Mouse (Mus musculus) forebrain, embryonic 16.5 days (tissue): ENCODE data around the gene Ube2a. TPM values are rescaled to one million over a fixed set of nuclear protein-coding genes. Genes with fewer than 3 reads are reported as not detected.

ENCODE experiments used
- ATAC-seq: fragments of 200-750 bp; cut with Nextera tagmentation; 2 replicates; pipeline ENCODE4 v1.8.0; 2017; ENCODE audit warnings: mild to moderate bottlenecking, moderate library complexity
- H3K27ac ChIP-seq: fragments of 300-500 bp; sonication (generic); 2 replicates; pipeline ENCODE4 v1.5.1; 2014; ENCODE audit warnings: low read length, control low read depth
- H3K27me3 ChIP-seq: fragments of 300-500 bp; sonication (generic); replicated peaks from 2 replicates; pipeline ENCODE4 v1.6.1; 2014; ENCODE audit warnings: low read length; ENCODE audit not compliant: control insufficient read depth, insufficient read depth
- H3K36me3 ChIP-seq: fragments of 300-500 bp; sonication (generic); 2 replicates; pipeline ENCODE4 v1.6.1; 2014; ENCODE audit not compliant: control insufficient read depth, insufficient read depth
- H3K4me1 ChIP-seq: fragments of 300-500 bp; sonication (generic); replicated peaks from 2 replicates; pipeline ENCODE4 v1.6.1; 2014; ENCODE audit warnings: low read length; ENCODE audit not compliant: control insufficient read depth, insufficient read depth
- H3K4me2 ChIP-seq: fragments of 300-500 bp; sonication (generic); 2 replicates; pipeline ENCODE4 v1.6.1; 2014; ENCODE audit warnings: mild to moderate bottlenecking, low read length, control low read depth
- H3K4me3 ChIP-seq: fragments of 300-500 bp; sonication (generic); replicated peaks from 2 replicates; pipeline ENCODE4 v1.5.1; 2014; ENCODE audit warnings: mild to moderate bottlenecking, low read length, control low read depth
- H3K9ac ChIP-seq: fragments of 300-500 bp; sonication (generic); replicated peaks from 2 replicates; pipeline ENCODE4 v1.6.1; 2014; ENCODE audit warnings: low read depth, low read length, control low read depth
- H3K9me3 ChIP-seq: fragments of 300-500 bp; sonication (generic); 2 replicates; pipeline ENCODE4 v1.6.1; 2016; ENCODE audit warnings: low read length; ENCODE audit not compliant: control insufficient read depth
- WGBS: fragments of 180-500 bp; shearing (Covaris S2); extraction: QIAGEN DNeasy Blood & Tissue Kit; methylation state at CpG from one replicate; pipeline ENCODE4 v1.1.7; 2014; 5-methylcytosine and 5-hydroxymethylcytosine counted together
- polyA plus RNA-seq: library from polyadenylated mRNA; unstranded; fragments of >200 nt; fragmentation: Nextera tagmentation; extraction: Ambion mirVana; gene quantifications from 2 replicates; pipeline ENCODE4 v1.2.1, GENCODE M21; 2015

The Ube2a gene
- 109 and 112 TPM in 2 replicates for polyA plus RNA-seq

DNA sequence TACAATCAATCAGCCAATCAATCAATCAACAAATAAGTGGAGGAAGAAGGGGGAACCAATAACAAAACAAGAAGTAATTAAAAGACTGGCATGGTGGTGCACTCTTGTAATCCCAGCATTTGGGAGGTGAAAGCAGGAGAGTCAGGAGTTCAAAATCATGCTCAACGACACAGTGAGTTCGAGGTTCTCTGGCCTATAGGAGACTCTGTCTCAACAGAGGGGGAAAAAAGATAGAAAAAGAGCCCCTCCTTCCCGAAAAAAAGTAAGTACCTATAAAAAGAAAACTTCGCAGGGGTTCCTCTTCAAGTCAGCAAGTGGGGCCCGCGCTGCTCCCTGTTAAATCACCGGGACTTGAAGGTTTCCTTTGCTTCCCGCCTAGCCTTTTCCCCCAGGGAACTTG, at the start of gene Ube2a, which contains the start of gene C330007P06Rik:
Gene Ube2a, plus strand, starts transcription at position 136 of the 400 bp plus-strand sequence.
Gene C330007P06Rik, minus strand, starts transcription at position 347 of the 400 bp plus-strand sequence.
- peak; percentile 6; the same call in 1 of the 2 replicates for ATAC-seq
- Histone ChIP-seq H3K4me3 (peak within 1 kb of the TSS; percentile 71), H3K9ac (peak within 1 kb of the TSS; percentile 69), H3K9me3 (no peaks in the 10 kb centered on the region; the same call in 1 of the 2 replicates), H3K4me2 (peak within 1 kb of the TSS; percentile 58), H3K27ac (peak within 1 kb of the TSS; percentile 51), H3K4me1 (peaks cover 5% of the 10 kb centered on the region), H3K36me3 (no peaks in the 10 kb centered on the region), H3K27me3 (no peaks in the 10 kb centered on the region)
- WGBS, result 26% methylated on average over 8 of the region's 8 CpGs

GRCm38 (mm10) chrX:36823932-36824711, 49.6 kb upstream of the Ube2a start:
- Histone ChIP-seq H3K27me3 (no peaks in the 10 kb centered on the region), H3K9ac (no peak overlapping the region), H3K4me1 (no peaks in the 10 kb centered on the region), H3K9me3 (no peaks in the 10 kb centered on the region), H3K27ac (no peak overlapping the region), H3K36me3 (no peaks in the 10 kb centered on the region), H3K4me2 (no peak overlapping the region), H3K4me3 (no peak overlapping the region)
- no peak for ATAC-seq
- 92% methylated on average over 10 of the region's 10 CpGs for WGBS

- ATAC-seq, result no peak
- Histone ChIP-seq H3K27ac (no peak overlapping the region), H3K4me2 (no peak overlapping the region), H3K27me3 (no peaks in the 10 kb centered on the region), H3K36me3 (no peaks in the 10 kb centered on the region), H3K9me3 (no peaks in the 10 kb centered on the region), H3K4me1 (no peaks in the 10 kb centered on the region), H3K4me3 (no peak overlapping the region), H3K9ac (no peak overlapping the region)
- 42% methylated on average over 2 of the region's 2 CpGs for WGBS
These were observed 48.7 kb upstream of the Ube2a start for GRCm38 (mm10) chrX:36825032-36825431.

DNA sequence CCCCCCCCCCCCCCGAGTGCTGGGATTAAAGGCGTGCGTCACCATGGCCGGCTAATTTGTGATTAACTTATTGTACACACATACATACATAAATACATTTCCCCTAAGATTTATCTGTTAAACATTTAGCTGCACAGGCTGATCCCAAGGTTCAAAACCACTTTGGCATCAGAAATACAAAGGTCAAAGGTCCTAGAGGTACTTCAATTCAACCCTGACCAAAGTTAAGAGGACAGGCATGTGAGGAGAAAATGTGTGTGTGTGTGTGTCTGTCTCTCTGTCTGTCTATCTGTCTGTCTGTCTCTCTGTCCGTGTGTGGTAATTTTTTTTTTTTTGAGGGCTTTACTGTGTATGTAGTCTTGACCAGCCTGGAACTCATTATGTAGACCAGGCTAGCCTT, 46.8 kb upstream of the Ube2a start:
- 88% methylated on average over 4 of the region's 5 CpGs for WGBS
- no peaks in the 10 kb centered on the region for H3K36me3 ChIP-seq
- H3K4me1 ChIP-seq, result no peaks in the 10 kb centered on the region
- no peaks in the 10 kb centered on the region for H3K27me3 ChIP-seq
- ATAC-seq, result no peak
- H3K4me2 ChIP-seq, result no peak overlapping the region
- H3K9me3 ChIP-seq, result no peaks in the 10 kb centered on the region
- no peak overlapping the region for H3K9ac ChIP-seq
- H3K4me3 ChIP-seq, result no peak overlapping the region
- H3K27ac ChIP-seq, result no peak overlapping the region

DNA sequence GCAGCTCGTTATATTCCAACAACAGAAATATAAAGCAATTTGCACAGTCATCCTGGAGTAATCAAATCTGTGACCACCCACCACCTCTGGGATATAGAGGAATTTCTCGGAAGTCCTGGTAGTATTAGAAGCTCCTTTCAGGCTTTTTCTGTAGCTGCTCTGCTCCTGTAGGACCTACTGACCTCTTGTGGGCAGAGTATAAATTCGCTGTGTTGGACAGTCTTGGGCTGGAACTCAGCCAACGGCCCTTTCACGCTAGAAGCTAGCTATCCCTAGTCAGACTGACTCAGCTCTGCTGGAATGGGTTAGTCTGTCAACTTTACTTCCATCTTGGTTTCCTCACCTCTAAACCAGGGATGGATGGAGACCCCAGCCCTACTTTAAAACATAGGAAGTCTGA, 43.4 kb upstream of the Ube2a start:
- Histone ChIP-seq H3K9ac (no peak overlapping the region), H3K27ac (no peak overlapping the region), H3K9me3 (no peaks in the 10 kb centered on the region), H3K27me3 (no peaks in the 10 kb centered on the region), H3K4me3 (no peak overlapping the region), H3K36me3 (no peaks in the 10 kb centered on the region), H3K4me2 (no peak overlapping the region), H3K4me1 (0 out of 2 replicates have a peak, but pooled peaks cover 3% of the 10 kb centered on the region)
- ATAC-seq, result no peak
- 21% methylated on average over 5 of the region's 5 CpGs for WGBS

DNA sequence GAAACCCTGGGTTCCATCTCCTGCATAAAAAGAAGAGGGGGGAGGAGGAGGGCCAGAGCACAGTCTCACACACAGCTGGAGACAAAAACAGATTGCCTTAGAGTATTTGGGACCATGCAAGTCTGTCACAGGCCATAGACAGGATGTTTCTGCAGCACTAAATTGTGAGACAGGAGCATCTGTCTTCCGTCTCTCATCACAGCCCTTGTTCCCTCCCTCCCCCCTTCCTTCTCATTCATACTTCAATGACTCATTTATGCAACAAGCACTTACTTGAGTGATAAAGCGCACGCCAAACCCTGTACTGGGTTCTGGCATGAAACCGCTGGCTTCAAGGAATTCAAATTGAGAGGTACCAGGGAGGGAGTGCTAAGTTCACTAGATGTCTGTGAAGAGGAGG, 42.1 kb upstream of the Ube2a start:
- Histone ChIP-seq H3K4me1 (0 out of 2 replicates have a peak, but pooled peaks cover 3% of the 10 kb centered on the region), H3K27ac (no peak overlapping the region), H3K27me3 (no peaks in the 10 kb centered on the region), H3K9me3 (no peaks in the 10 kb centered on the region), H3K4me2 (no peak overlapping the region), H3K4me3 (no peak overlapping the region), H3K9ac (no peak overlapping the region), H3K36me3 (no peaks in the 10 kb centered on the region)
- WGBS, result 53% methylated on average over 4 of the region's 4 CpGs
- peak; percentile 41; the same call in 1 of the 2 replicates for ATAC-seq

GRCm38 (mm10) chrX:36833397-36834084, 40.2 kb upstream of the Ube2a start:
- H3K9me3 ChIP-seq, result no peaks in the 10 kb centered on the region
- peak overlapping the region; percentile 44 for H3K4me2 ChIP-seq
- peak; percentile 63 for ATAC-seq
- peak overlapping the region; percentile 29 for H3K4me3 ChIP-seq
- H3K27ac ChIP-seq, result peak overlapping the region; percentile 44; the same call in 1 of the 2 replicates
- H3K4me1 ChIP-seq, result 0 out of 2 replicates have a peak, but pooled peaks cover 3% of the 10 kb centered on the region
- no peaks in the 10 kb centered on the region for H3K36me3 ChIP-seq
- WGBS, result 21% methylated on average over 19 of the region's 19 CpGs
- no peaks in the 10 kb centered on the region for H3K27me3 ChIP-seq
- H3K9ac ChIP-seq, result peak overlapping the region; percentile 38; the same call in 1 of the 2 replicates

- H3K9me3 ChIP-seq, result no peaks in the 10 kb centered on the region
- H3K4me1 ChIP-seq, result 0 out of 2 replicates have a peak, but pooled peaks cover 3% of the 10 kb centered on the region
- no peak overlapping the region for H3K9ac ChIP-seq
- H3K4me3 ChIP-seq, result no peak overlapping the region
- ATAC-seq, result no peak
- H3K27ac ChIP-seq, result no peak overlapping the region
- WGBS, result 84% methylated on average over 6 of the region's 6 CpGs
- no peaks in the 10 kb centered on the region for H3K36me3 ChIP-seq
- no peak overlapping the region for H3K4me2 ChIP-seq
- H3K27me3 ChIP-seq, result no peaks in the 10 kb centered on the region
These were observed 36.5 kb upstream of the Ube2a start for GRCm38 (mm10) chrX:36837069-36837676.

GRCm38 (mm10) chrX:36839391-36839790, 34.3 kb upstream of the Ube2a start:
- Histone ChIP-seq H3K4me1 (no peaks in the 10 kb centered on the region), H3K27ac (no peak overlapping the region), H3K9ac (no peak overlapping the region), H3K36me3 (no peaks in the 10 kb centered on the region), H3K4me3 (no peak overlapping the region), H3K4me2 (no peak overlapping the region), H3K27me3 (no peaks in the 10 kb centered on the region), H3K9me3 (no peaks in the 10 kb centered on the region)
- no peak for ATAC-seq
- WGBS, result 63% methylated on average over 7 of the region's 7 CpGs
